Comparison of ENCODE assay signal across 8 mouse cellular contexts in genomic region chr2:118549507-118550473, GRCm38 (mm10). TPM values are rescaled to one million over a fixed set of nuclear protein-coding genes. Genes with fewer than 3 reads are reported as not detected.
DNase-seq lines count a peak whose midpoint lies in the region; ATAC-seq lines count a peak whose summit lies in the region.

TSS of gene Bmf (minus strand) at chr2:118549687.

- no peaks in the 10 kb centered on the region for H3K36me3 ChIP-seq in hindbrain, embryonic 14.5 days (replicated peaks; ENCODE audit: control insufficient read depth, insufficient read depth)

- H3K9me3 ChIP-seq in hindbrain, embryonic 14.5 days (ENCODE audit: control insufficient read depth, low read length): no peaks in the 10 kb centered on the region

- H3K27ac ChIP-seq in hindbrain, embryonic 14.5 days: 0 out of 2 replicates have a peak within 1 kb of the TSS, but pooled peaks have one; percentile 7

- peak within 1 kb of the TSS; percentile 74 for H3K4me2 ChIP-seq in hindbrain, embryonic 14.5 days (replicated peaks)

- WGBS in hindbrain, embryonic 14.5 days: under 1% methylated on average over 45 of the region's 45 CpGs

- peak; percentile 94 for ATAC-seq in hindbrain, embryonic 14.5 days (ENCODE audit: low FRiP score)

- DNase-seq in T-cell, adult 2 months (ENCODE audit: low spot score): peak; percentile 43
- peak; percentile 90 to 98 for DNase-seq in cerebellum, postnatal 4 days (ENCODE audit: low spot score in 2 of 2)
- DNase-seq in frontal cortex, postnatal 36 days (ENCODE audit: low spot score in 2 of 2): peak; percentile 91 to 93
- DNase-seq in hindbrain, embryonic 14.5 days (ENCODE audit: low spot score): peak; percentile 97
- peak; percentile 90 to 92 for DNase-seq in layer of hippocampus, postnatal 36 days
- peak; percentile 99 for DNase-seq in lung, postnatal 25 days (ENCODE audit: low spot score)
- DNase-seq in retina, adult 2 months (ENCODE audit: low read depth, low spot score): peak; percentile 88
- peak; percentile 83 for DNase-seq in thymus, postnatal 25 days

- peaks cover 39% of the 10 kb centered on the region for H3K4me1 ChIP-seq in hindbrain, embryonic 14.5 days (replicated peaks; ENCODE audit: control insufficient read depth, insufficient read depth, low read length)

- peak within 1 kb of the TSS; percentile 69 for H3K9ac ChIP-seq in hindbrain, embryonic 14.5 days

- no peaks in the 10 kb centered on the region for H3K27me3 ChIP-seq in hindbrain, embryonic 14.5 days (ENCODE audit: control insufficient read depth, insufficient read depth, low read length)

- H3K4me3 ChIP-seq in hindbrain, embryonic 14.5 days (replicated peaks; ENCODE audit: low read length): peak within 1 kb of the TSS; percentile 67

RNA-seq across cellular contexts. Expression of gene Bmf, which starts in this region (rescaled TPM):
- polyA plus RNA-seq in hindbrain, embryonic 14.5 days (2014; fragmentation: Nextera tagmentation; extraction: Ambion mirVana): 3.3 and 3.8 TPM in 2 replicates
- 1 to 10 TPM; 1.9 to 3.8 TPM for total RNA-seq in layer of hippocampus, postnatal 36 days (2021)

Comparison
In these comparisons a context has a peak if more than half of its experiments do, and no peak if none do; other contexts are left out.
1. Peak in every context shown above with its lines: DNase-seq, ATAC-seq, H3K4me3 ChIP-seq and H3K27ac ChIP-seq.
2. DNase-seq: peak in every context shown above with its lines; median percentile 99 in lung, postnatal 25 days; 97 in hindbrain, embryonic 14.5 days; 94 in cerebellum, postnatal 4 days; 92 in frontal cortex, postnatal 36 days; 91 in layer of hippocampus, postnatal 36 days; 88 in retina, adult 2 months; 83 in thymus, postnatal 25 days; 43 in T-cell, adult 2 months.